15 mouse cellular contexts compared by ENCODE assay signal in the genomic region with DNA sequence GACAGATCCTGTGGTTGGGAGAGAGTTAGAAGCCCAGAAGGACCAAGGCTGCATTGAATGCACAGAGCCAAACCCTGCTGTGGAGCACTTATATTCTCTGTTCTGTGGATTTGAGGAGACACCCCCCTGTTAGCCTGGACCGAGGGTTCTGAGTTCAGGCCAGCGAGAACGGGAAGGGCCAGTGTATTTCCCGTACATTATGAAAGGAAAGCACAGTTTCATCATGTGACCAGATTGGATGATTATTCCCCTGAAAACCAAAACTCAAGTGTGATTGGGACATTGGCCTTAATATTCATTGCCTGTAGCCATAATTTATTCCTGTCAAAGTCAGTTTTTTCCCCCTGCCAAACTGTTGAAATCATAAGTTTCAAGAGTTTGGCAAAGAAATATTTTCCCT. TPM values are rescaled to one million over a fixed set of nuclear protein-coding genes. Genes with fewer than 3 reads are reported as not detected.
"Had no signal": no experiment of that assay in that cellular context is flagged by ENCODE, and none has a peak within 500 bp of the region (broad histone marks: within the 10 kb centered on the region; RNA-seq: fewer than 3 reads in every experiment).

No protein-coding gene starts in this region.

- DNase-seq: liver, postnatal 0 days; lung, adult 2 months; lung, postnatal 14 days; lung, postnatal 36 days; midbrain, embryonic 14.5 days; retina, postnatal 1 day; right cerebral cortex, adult 18-20 months; right cerebral cortex, postnatal 25 days; right cerebral cortex, postnatal 4 days; spleen, adult 18-20 months; thymus, adult 18-20 months; thymus, postnatal 14 days; thymus, postnatal 36 days had no signal

RNA-seq across cellular contexts. Expression of gene Bmper, which starts 23.9 kb away (rescaled TPM):
- total RNA-seq: megakaryocyte progenitor cell, adult 5-6 weeks had no signal
- polyA plus RNA-seq: macrophage had no signal
